Mouse (Mus musculus): ENCODE results near the gene Cdh10.

The Cdh10 gene

DNA sequence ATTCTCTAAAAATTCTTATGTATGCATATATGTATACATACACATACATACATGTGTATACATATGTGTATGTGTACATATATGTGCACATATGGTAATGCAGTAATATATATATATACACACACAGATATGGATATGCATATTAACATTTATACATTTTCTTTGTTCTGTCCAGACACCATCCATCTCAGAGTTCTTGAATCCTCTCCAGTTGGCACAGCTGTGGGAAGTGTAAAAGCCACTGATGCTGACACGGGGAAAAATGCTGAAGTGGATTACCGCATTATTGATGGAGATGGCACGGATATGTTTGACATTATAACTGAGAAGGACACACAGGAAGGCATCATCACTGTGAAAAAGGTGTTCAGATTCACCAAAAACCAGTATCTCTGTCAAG lies 166.1 kb downstream of the Cdh10 start:
- DNase-seq = no peak

DNA sequence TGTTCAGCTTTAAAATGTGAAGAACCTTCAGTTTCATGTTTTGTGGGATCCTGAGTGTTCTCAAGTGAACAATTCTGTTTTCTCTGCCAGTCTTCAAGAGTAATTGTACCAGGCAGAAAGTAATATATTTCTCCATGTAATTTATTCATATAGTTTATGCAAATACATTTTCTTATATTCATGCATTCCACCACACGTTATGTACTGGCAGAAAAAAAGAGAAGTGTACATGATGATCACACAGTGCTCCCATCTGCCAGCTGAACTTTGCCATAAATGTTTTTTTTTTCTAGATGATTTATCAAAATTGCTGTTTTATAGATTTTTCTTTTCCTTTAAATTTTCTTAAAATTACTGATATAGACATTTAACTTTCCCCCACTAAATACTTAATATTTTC lies 168.9 kb downstream of the Cdh10 start:
- no peak for DNase-seq

DNA sequence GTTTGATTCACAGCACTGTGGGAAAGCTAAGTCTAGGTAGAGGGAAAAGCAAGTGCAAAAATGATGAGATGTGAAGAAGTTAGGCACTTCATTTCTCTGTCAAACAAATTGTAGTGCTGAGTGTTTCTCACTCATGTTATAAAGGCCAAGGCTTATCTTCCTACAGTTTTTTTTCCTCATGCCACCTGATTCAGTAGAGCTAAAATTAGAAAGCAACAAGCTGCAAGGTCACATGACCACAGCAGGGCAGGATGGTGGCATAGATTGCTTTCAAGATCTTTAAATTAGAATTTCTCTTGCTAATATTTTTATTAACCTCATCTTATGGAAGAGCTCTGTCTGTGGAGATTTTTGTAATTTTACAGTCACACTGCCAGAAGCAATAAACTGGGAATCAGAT lies 174.8 kb downstream of the Cdh10 start:
- no peak for DNase-seq

DNA sequence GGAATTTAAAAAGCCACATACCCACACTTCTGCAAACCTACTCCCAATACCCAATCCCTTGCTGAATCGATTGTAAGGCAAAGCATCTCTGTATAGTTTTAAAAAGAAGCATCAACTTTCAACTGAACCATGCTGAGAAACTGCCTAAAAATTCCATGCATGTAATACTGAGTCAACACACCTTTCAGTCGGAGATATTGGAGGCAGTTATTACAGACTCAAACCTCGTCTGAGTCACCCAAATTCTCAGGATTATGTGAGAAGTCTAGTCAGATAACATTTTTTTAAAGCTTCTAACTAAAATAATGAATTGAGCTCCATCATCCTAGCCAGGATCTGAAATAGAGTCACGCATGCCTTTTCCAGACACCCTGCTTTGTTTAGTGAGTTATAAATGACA lies 175.5 kb downstream of the Cdh10 start:
- DNase-seq = no peak

DNA sequence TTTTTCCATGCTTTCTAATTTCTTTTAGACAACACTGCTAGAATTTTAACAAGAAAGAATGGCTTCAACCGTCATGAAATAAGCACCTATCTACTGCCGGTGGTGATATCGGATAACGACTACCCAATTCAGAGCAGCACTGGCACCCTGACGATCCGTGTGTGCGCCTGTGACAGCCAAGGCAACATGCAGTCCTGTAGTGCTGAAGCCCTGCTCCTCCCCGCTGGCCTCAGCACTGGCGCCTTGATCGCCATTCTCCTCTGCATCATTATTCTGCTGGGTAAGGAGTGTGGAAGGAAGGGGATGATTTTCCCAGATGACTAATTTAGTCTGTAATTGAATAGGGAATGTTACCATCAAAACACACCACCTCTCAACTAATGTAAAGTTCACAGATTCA lies 192.1 kb downstream of the Cdh10 start:
- no peak for DNase-seq

DNA sequence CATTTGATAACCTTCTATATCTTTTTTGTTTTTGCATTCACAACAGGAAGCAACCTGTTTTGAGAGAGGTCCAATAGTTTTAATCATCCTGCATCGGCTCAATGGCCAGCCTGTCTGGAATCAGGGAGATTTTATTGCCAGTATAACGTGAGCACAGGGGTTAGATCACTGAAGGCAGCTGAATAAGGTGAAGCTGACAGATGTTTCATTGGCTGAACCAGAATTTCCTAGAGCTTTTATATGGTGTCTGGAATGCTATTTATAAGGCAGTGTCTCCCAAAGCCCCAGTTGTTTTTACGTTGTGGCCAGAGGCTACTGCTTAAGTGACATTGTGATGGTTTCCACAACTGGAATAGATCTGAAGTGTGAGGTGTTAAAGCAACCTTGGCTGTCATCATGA lies 214.2 kb downstream of the Cdh10 start:
- DNase-seq = no peak

DNA sequence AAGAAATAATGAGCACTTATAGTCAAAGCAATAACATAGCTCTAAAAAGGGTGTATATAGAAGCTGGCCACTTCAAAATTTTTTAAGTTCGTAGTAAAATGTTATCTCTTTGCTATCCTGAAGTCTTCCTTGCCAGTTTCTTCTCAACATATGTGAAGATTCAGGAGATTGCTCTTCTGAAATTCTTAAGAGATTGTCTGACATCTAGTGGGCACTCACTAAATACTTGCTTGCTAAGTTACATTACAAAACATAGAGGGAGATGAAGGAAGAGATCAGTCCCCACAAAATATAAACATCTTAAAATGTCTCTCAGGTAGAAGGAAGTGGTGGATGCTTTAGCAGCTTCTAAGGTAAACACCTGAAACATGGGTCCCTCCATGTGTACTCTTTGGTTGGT lies 221.3 kb downstream of the Cdh10 start:
- no peak for DNase-seq

All from thymus, postnatal 4 days (tissue).